Mouse (Mus musculus) midbrain, embryonic 16.5 days (tissue): ENCODE measurements around the gene Gadl1. TPM values are rescaled to one million over a fixed set of nuclear protein-coding genes. Genes with fewer than 3 reads are reported as not detected.

Experiments used
- ATAC-seq: fragments of 200-750 bp; cut with Nextera tagmentation; 2 replicates; pipeline ENCODE4 v1.8.0; 2017; ENCODE audit warnings: moderate TSS enrichment
- H3K27ac ChIP-seq: fragments of 300-500 bp; sonication (generic); 2 replicates; pipeline ENCODE4 v1.5.1; 2014; ENCODE audit warnings: mild to moderate bottlenecking, low read length, mixed read lengths
- H3K27me3 ChIP-seq: fragments of 300-500 bp; sonication (generic); 2 replicates; pipeline ENCODE4 v1.6.1; 2014; ENCODE audit warnings: low read depth, low read length, mixed read lengths; ENCODE audit not compliant: control insufficient read depth, insufficient read depth
- H3K36me3 ChIP-seq: fragments of 300-500 bp; sonication (generic); 2 replicates; pipeline ENCODE4 v1.6.1; 2014; ENCODE audit warnings: mild to moderate bottlenecking, low read length, moderate library complexity, mixed read lengths; ENCODE audit not compliant: control insufficient read depth, insufficient read depth
- H3K4me1 ChIP-seq: fragments of 300-500 bp; sonication (generic); 2 replicates; pipeline ENCODE4 v1.6.1; 2014; ENCODE audit warnings: mild to moderate bottlenecking, low read length, mixed read lengths; ENCODE audit not compliant: control insufficient read depth, insufficient read depth
- H3K4me2 ChIP-seq: fragments of 300-500 bp; sonication (generic); 2 replicates; pipeline ENCODE4 v1.6.1; 2014; ENCODE audit warnings: mild to moderate bottlenecking, low read length, mixed read lengths
- H3K4me3 ChIP-seq: fragments of 300-500 bp; sonication (generic); 2 replicates; pipeline ENCODE4 v1.5.1; 2014; ENCODE audit warnings: low read depth, mild to moderate bottlenecking, low read length, moderate library complexity, mixed read lengths
- H3K9ac ChIP-seq: fragments of 300-500 bp; sonication (generic); 2 replicates; pipeline ENCODE4 v1.6.1; 2014; ENCODE audit warnings: low read depth, low read length, mixed read lengths
- H3K9me3 ChIP-seq: fragments of 300-500 bp; sonication (generic); replicated peaks from 2 replicates; pipeline ENCODE4 v1.6.1; 2014; ENCODE audit warnings: mild to moderate bottlenecking, low read length, mixed read lengths; ENCODE audit not compliant: control insufficient read depth, poor library complexity, severe bottlenecking
- whole genome bisulfite sequencing: fragments of 180-500 bp; shearing (Covaris S2); extraction: QIAGEN DNeasy Blood & Tissue Kit; methylation state at CpG from one replicate; pipeline ENCODE4 v1.1.7; 2014; 5-methylcytosine and 5-hydroxymethylcytosine counted together
- polyA plus RNA-seq: library from polyadenylated mRNA; unstranded; fragments of >200 nt; fragmentation: Nextera tagmentation; extraction: Ambion mirVana; gene quantifications from 2 replicates; pipeline ENCODE4 v1.2.1, GENCODE M21; 2015

Gadl1 gene
- polyA plus RNA-seq, result 0.13 and 0.29 TPM in 2 replicates

DNA sequence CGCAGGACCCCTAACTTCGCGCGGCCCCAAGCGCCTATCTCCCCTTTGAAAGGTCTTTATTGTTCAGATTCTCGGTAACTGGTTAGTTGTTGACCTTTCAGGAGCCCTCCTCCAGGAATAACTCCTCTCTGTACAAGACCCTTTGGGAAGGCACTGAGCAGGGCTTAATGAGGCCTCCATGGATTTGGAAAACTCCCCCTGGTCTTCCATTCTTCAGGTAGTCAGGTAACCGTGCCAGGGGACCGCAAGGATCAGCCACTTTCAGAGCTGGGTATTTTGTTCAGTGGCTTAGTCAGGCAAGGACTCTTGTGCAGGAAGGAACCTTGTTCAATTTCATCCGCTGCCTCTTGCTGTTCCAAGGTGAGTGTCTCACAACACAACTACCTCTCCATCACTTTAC lies at the start of gene Gadl1:
Gadl1 (plus strand) TSS at position 301 of the 400 bp plus-strand sequence.
- no peak for ATAC-seq

DNA sequence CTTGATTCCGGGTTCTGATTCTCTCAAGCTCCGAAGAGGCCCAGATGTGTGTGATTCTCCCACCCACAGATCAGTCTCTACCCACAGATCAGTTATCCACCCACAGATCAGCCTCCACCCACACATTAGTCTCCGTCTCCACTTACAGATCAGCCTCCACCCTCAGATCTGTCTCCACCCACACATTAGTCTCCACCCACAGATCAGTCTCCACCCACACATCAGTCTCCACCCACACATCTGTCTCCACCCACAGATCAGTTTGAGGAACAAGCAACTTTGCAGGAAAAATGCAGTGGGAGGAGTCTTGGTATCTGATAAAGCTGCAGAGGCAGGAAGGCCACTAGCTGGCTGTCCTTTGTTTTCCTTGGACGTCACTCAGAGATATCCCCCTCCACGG lies 46.5 kb upstream of the Gadl1 start:
- no peaks in the 10 kb centered on the region for H3K9me3 ChIP-seq
- H3K4me1 ChIP-seq, result peaks cover 4% of the 10 kb centered on the region; the same call in 1 of the 2 replicates
- H3K4me3 ChIP-seq, result no peak overlapping the region
- H3K27me3 ChIP-seq, result no peaks in the 10 kb centered on the region
- H3K36me3 ChIP-seq, result no peaks in the 10 kb centered on the region
- H3K4me2 ChIP-seq, result no peak overlapping the region
- 63% methylated on average over 5 of the region's 5 CpGs for WGBS
- no peak overlapping the region for H3K9ac ChIP-seq
- no peak overlapping the region for H3K27ac ChIP-seq
- no peak for ATAC-seq

More for the DNA sequence above, at the start of gene Gadl1:
- Histone ChIP-seq H3K36me3 (no peaks in the 10 kb centered on the region), H3K9me3 (no peaks in the 10 kb centered on the region), H3K4me3 (no peak within 1 kb of the TSS), H3K27ac (no peak within 1 kb of the TSS), H3K4me1 (peaks cover 2% of the 10 kb centered on the region; the same call in 1 of the 2 replicates), H3K9ac (no peak within 1 kb of the TSS), H3K4me2 (no peak within 1 kb of the TSS), H3K27me3 (no peaks in the 10 kb centered on the region)
- 67% methylated on average over 9 of the region's 9 CpGs for WGBS

DNA sequence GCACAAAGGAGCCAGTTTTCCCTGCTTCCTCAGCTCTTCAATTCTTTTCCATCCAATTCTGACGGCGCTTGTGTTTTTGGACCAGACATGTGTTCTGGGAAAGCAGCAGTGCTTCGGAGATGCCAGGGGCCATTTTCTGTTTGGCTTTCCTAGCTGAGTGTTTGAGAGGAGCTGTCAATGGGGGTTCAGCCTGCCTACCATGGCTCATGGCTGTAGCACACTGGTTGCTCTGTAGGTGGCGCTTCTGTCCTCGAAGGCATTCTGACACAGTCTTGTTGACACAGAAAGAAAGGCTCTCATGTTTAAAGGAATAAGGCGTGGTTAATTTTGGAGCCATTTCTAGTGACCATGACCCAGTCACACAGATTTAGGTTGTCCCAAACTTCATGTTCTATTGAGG lies 45.9 kb upstream of the Gadl1 start:
- 76% methylated on average over 6 of the region's 6 CpGs for WGBS
- ATAC-seq, result no peak
- H3K27ac ChIP-seq, result no peak overlapping the region

DNA sequence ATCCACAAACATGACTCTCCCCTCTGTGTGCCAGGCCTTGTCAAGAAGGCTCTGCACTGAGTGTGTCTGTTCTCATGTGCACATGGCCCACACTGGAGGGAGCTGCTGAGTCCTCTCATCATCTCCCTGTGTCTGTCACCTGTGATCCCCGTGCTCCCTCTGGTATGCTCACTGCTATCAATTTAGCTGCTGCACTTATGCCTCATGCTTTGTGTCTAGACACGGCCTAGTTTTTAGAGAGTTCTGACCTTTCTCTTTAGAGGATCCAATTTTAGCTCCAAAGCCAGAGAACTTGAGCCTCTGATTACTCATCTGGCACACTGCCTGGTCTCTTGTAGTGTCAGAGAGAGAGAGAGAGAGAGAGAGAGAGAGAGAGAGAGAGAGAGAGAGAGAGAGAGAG lies 42.0 kb upstream of the Gadl1 start:
- no peak overlapping the region for H3K4me2 ChIP-seq
- H3K9ac ChIP-seq, result no peak overlapping the region
- no peaks in the 10 kb centered on the region for H3K4me1 ChIP-seq
- no peaks in the 10 kb centered on the region for H3K9me3 ChIP-seq
- H3K27ac ChIP-seq, result no peak overlapping the region
- no peak overlapping the region for H3K4me3 ChIP-seq
- ATAC-seq, result no peak
- H3K36me3 ChIP-seq, result no peaks in the 10 kb centered on the region
- 70% methylated on average over 2 of the region's 2 CpGs for WGBS
- H3K27me3 ChIP-seq, result no peaks in the 10 kb centered on the region

More for the DNA sequence above, 45.9 kb upstream of the Gadl1 start:
- H3K4me2 ChIP-seq, result no peak overlapping the region
- H3K27me3 ChIP-seq, result no peaks in the 10 kb centered on the region
- peaks cover 4% of the 10 kb centered on the region; the same call in 1 of the 2 replicates for H3K4me1 ChIP-seq
- H3K36me3 ChIP-seq, result no peaks in the 10 kb centered on the region
- no peak overlapping the region for H3K9ac ChIP-seq
- H3K9me3 ChIP-seq, result no peaks in the 10 kb centered on the region
- H3K4me3 ChIP-seq, result no peak overlapping the region

DNA sequence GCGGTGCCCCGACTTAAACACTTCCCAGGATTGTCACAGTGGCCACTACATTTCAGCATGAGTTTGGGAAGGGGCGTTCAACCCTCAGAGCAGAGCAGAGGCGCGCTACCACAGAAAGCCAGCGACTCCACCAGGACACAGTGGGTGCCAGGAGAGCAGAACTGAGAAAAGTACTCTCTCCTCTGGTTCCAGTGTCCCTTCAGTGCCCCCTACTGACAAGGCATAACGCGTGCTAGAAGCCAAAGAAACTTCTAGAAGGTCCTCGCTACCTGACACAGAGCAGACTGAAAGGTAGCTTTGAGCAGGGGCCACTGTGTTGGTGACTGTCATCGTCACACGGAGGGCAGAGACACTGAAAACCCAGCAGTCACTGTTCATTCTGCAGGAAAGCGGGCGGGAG lies 39.1 kb upstream of the Gadl1 start:
- Histone ChIP-seq H3K9ac (no peak overlapping the region), H3K4me2 (no peak overlapping the region), H3K4me1 (no peaks in the 10 kb centered on the region), H3K27ac (no peak overlapping the region), H3K36me3 (no peaks in the 10 kb centered on the region), H3K4me3 (no peak overlapping the region), H3K27me3 (no peaks in the 10 kb centered on the region), H3K9me3 (no peaks in the 10 kb centered on the region)
- no peak for ATAC-seq
- WGBS, result 92% methylated on average over 13 of the region's 13 CpGs

DNA sequence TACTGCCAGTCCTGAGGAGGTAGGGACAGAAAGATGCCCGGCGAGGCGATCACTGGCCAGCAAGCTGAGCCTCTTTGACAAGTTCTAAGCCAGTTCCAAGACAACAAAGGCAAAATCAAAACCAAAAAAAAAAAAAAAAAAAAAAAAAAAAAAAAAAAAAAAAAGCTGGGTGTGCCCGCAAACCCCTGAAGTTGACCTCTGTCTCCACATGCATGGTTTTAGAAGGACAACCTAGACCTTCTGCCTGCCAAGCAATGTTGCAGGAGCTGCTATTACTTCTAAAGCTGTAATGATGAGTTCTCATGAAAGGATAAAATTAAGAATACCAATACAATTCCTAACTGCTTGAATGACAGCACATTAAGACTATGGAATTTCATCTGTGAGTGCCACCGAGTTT lies 38.6 kb upstream of the Gadl1 start:
- no peak overlapping the region for H3K4me3 ChIP-seq
- WGBS, result 93% methylated on average over 5 of the region's 5 CpGs
- no peak overlapping the region for H3K9ac ChIP-seq
- no peaks in the 10 kb centered on the region for H3K4me1 ChIP-seq
- H3K27me3 ChIP-seq, result no peaks in the 10 kb centered on the region
- no peak overlapping the region for H3K4me2 ChIP-seq
- H3K27ac ChIP-seq, result no peak overlapping the region
- H3K9me3 ChIP-seq, result no peaks in the 10 kb centered on the region
- no peaks in the 10 kb centered on the region for H3K36me3 ChIP-seq
- ATAC-seq, result no peak

DNA sequence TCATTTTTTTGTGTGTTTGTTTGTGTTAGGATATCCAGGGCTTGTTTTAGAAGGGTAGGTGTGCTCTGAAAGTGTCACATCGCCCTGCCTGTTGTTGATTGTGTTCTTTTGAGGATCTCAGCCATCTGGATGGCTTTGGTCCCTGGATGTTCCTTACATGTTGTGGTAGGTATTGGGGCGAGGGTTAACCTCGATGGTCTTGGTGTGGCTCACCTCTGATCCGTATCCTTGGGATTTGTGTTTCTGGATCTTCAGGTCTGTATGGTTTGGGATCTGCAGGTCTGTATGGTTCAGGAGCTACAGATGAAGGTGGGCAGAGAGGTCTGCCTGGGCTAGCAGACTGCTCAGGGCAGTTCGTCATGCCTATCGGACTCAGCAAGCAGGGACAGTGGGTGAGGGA lies 28.8 kb upstream of the Gadl1 start:
- no peaks in the 10 kb centered on the region for H3K4me1 ChIP-seq
- no peak for ATAC-seq
- 91% methylated on average over 6 of the region's 6 CpGs for WGBS
- H3K4me2 ChIP-seq, result no peak overlapping the region
- no peak overlapping the region for H3K4me3 ChIP-seq
- H3K27ac ChIP-seq, result no peak overlapping the region
- no peaks in the 10 kb centered on the region for H3K9me3 ChIP-seq
- H3K9ac ChIP-seq, result no peak overlapping the region
- no peaks in the 10 kb centered on the region for H3K27me3 ChIP-seq
- no peaks in the 10 kb centered on the region for H3K36me3 ChIP-seq

DNA sequence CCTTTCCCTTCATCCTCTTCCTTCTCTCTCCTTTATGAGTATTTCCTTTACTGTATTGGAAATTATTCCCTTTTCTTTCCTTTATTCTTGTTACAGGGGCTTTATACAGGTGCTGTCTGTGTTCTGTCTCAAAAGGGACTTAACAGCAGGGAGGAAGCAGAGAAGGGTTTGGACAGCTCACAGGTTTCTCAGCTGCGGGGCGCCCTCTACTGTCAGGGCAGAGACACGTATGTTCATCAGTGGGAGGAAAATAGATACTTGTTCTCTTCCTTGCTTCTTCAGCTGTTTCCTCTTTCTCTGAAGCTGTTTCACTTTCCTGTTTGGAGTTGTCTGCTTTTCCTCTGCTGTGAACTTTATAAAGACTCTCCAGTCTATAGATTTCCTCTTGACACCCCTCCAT lies 28.1 kb upstream of the Gadl1 start:
- 91% methylated on average over 3 of the region's 3 CpGs for WGBS
- H3K9me3 ChIP-seq, result no peaks in the 10 kb centered on the region

DNA sequence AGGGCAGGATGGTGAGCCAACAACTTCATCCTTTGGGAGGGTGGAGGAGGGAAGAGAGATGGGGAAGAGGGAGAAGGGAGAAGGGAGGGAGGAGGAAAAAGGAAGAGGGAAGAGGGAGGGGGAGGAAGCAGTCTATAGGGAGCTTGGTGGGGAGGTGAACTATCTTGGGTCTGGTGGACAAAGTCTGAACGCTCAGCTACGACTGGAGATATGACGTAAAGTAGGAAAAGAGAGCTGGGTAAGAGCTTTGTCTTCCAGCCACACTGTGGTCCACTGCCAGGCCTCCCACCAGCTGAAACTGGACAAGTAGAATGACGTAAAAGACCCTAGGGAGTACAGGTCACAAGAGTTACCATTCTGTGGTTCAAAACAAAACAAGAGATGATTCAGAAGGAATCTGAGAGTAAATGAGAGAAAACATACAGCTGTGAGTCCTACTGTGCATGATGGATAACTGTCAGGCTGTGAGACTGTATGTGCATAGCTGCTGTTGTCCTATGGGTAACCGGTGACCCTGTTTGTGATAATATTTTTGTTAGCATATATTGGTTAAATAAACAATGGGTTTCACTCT lies 26.5 kb upstream of the Gadl1 start:
- Histone ChIP-seq H3K27ac (no peak overlapping the region), H3K4me1 (no peaks in the 10 kb centered on the region), H3K4me3 (no peak overlapping the region), H3K9ac (no peak overlapping the region), H3K9me3 (no peaks in the 10 kb centered on the region; the same call in 1 of the 2 replicates), H3K27me3 (no peaks in the 10 kb centered on the region), H3K4me2 (no peak overlapping the region), H3K36me3 (no peaks in the 10 kb centered on the region)
- WGBS, result 78% methylated on average over 5 of the region's 5 CpGs
- no peak for ATAC-seq

More for the DNA sequence above, 28.1 kb upstream of the Gadl1 start:
- Histone ChIP-seq H3K4me1 (no peaks in the 10 kb centered on the region), H3K36me3 (no peaks in the 10 kb centered on the region), H3K4me3 (no peak overlapping the region), H3K27me3 (no peaks in the 10 kb centered on the region), H3K4me2 (no peak overlapping the region), H3K9ac (no peak overlapping the region), H3K27ac (no peak overlapping the region)
- no peak for ATAC-seq
